Mouse (Mus musculus) liver, embryonic 11.5 days (tissue): ENCODE results near the gene Kif1b. TPM values are rescaled to one million over a fixed set of nuclear protein-coding genes. Genes with fewer than 3 reads are reported as not detected.

Experiments
- ATAC-seq: fragments of 200-750 bp; cut with Nextera tagmentation; replicated peaks from 2 replicates; pipeline ENCODE4 v1.8.0; 2017; ENCODE audit warnings: moderate number of reproducible peaks, mild to moderate bottlenecking, moderate TSS enrichment, moderate library complexity; ENCODE audit not compliant: low FRiP score
- DNase-seq: peaks from one replicate; pipeline ENCODE4 v3.0.0-alpha.2; 2017; ENCODE audit warnings: low spot score
- H3K27ac ChIP-seq: fragments of 300-500 bp; sonication (generic); 2 replicates; pipeline ENCODE4 v1.5.1; 2014; ENCODE audit warnings: mild to moderate bottlenecking, low read depth, low read length, control low read depth
- H3K27me3 ChIP-seq: fragments of 300-500 bp; sonication (generic); replicated peaks from 2 replicates; pipeline ENCODE4 v1.6.1; 2014; ENCODE audit warnings: low read length, mixed read lengths; ENCODE audit not compliant: control insufficient read depth, insufficient read depth
- H3K36me3 ChIP-seq: fragments of 300-500 bp; sonication (generic); 2 replicates; pipeline ENCODE4 v1.6.1; 2014; ENCODE audit warnings: mild to moderate bottlenecking, low read length, moderate library complexity, mixed read lengths; ENCODE audit not compliant: control insufficient read depth, insufficient read depth
- H3K4me1 ChIP-seq: fragments of 300-500 bp; sonication (generic); replicated peaks from 2 replicates; pipeline ENCODE4 v1.6.1; 2014; ENCODE audit warnings: low read length, mixed read lengths; ENCODE audit not compliant: control insufficient read depth, insufficient read depth
- H3K4me2 ChIP-seq: fragments of 300-500 bp; sonication (generic); 2 replicates; pipeline ENCODE4 v1.6.1; 2014; ENCODE audit warnings: mild to moderate bottlenecking, control low read depth, moderate library complexity
- H3K4me3 ChIP-seq: fragments of 300-500 bp; sonication (generic); 2 replicates; pipeline ENCODE4 v1.5.1; 2014; ENCODE audit warnings: low read depth, low read length, control low read depth
- H3K9ac ChIP-seq: fragments of 300-500 bp; sonication (generic); 2 replicates; pipeline ENCODE4 v1.6.1; 2014; ENCODE audit warnings: low read depth, low read length, control low read depth
- H3K9me3 ChIP-seq: fragments of 300-500 bp; sonication (generic); 2 replicates; pipeline ENCODE4 v1.6.1; 2016; ENCODE audit warnings: low read length, inconsistent platforms, mixed read lengths; ENCODE audit not compliant: control insufficient read depth
- WGBS: fragments of 180-500 bp; shearing (Covaris S2); extraction: QIAGEN DNeasy Blood & Tissue Kit; methylation state at CpG from one replicate; pipeline ENCODE4 v1.1.7; 2014; 5-methylcytosine and 5-hydroxymethylcytosine counted together
- polyA plus RNA-seq: library from polyadenylated mRNA; unstranded; fragments of >200 nt; fragmentation: Nextera tagmentation; extraction: Ambion mirVana; gene quantifications from 2 replicates; pipeline ENCODE4 v1.2.1, GENCODE M21; 2014

Kif1b gene
- polyA plus RNA-seq, 1 experiment from 2014 or later, result 14.8 TPM

DNA sequence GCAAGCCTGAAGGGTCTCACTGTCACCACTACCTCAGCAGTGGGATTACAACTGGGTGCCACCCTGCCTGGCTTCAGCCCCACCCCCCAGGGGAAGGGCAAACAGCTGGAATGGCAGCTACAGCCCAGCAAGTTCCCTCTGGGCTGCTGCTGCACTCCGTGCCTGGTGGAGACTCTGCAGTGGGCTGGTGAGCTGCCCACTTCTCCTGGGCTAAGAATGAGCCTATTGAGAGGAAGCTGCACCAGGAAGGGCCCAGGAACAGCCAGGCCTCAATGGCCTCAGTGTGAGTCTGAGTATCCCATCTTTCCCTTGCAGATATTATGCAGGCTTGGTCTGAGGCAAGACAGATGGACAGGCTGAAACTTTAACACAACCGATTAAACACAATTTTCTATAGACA, 30.6 kb upstream of the Kif1b start:
- DNase-seq (no peak), ATAC-seq (no peak)
- Histone ChIP-seq H3K27ac (no peak overlapping the region), H3K36me3 (peaks cover 35% of the 10 kb centered on the region), H3K9ac (no peak overlapping the region), H3K4me2 (no peak overlapping the region), H3K27me3 (no peaks in the 10 kb centered on the region), H3K4me3 (no peak overlapping the region), H3K4me1 (peaks cover 34% of the 10 kb centered on the region), H3K9me3 (no peaks in the 10 kb centered on the region)
- 71% methylated on average over 2 of the region's 2 CpGs for WGBS

DNA sequence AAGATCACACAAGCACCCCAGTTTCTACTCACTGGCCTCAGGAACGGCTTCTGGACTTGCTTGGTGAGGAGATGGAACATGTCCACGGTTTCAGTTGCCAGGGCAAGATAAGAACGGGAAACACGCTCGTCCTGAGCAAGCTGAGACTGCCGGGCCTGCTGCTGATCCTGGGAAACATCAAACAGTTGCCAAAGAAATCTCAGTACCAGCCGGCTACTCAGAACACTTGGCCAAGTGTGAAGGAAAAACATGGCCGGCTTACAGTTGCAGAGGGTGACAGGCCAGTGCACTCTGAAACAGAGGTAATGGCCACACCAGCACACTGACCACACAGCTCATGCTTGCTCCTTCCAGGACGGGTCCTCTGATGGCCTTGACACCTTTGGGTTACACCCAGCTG, 29.9 kb upstream of the Kif1b start:
- no peak overlapping the region for H3K27ac ChIP-seq
- no peak overlapping the region for H3K4me2 ChIP-seq
- no peaks in the 10 kb centered on the region for H3K27me3 ChIP-seq
- peaks cover 34% of the 10 kb centered on the region for H3K4me1 ChIP-seq
- WGBS, result 65% methylated on average over 9 of the region's 9 CpGs
- no peaks in the 10 kb centered on the region for H3K9me3 ChIP-seq
- H3K4me3 ChIP-seq, result no peak overlapping the region
- no peak for DNase-seq
- no peak overlapping the region for H3K9ac ChIP-seq
- ATAC-seq, result no peak
- H3K36me3 ChIP-seq, result peaks cover 40% of the 10 kb centered on the region

DNA sequence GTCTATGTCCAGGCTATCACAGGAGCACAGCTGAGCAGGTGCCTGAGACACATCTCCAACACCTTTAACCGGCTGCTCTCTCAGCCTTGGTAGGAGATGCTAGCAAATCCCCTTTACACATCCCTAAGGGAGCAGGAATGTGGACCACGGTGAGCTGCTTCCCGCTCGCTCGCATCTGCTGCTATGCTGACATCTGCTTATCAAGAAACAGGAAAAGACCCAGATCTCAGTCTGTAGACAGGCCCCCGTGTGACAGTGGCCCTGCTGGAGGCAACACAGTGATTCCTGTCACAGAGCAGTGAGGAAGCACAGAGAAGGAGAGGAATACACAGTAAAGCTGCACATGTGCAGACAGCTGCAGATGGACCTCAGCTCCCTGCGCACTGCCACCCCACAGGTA, 28.8 kb upstream of the Kif1b start:
- H3K9me3 ChIP-seq, result no peaks in the 10 kb centered on the region
- H3K4me3 ChIP-seq, result no peak overlapping the region
- no peak overlapping the region for H3K27ac ChIP-seq
- DNase-seq, result no peak
- H3K36me3 ChIP-seq, result peaks cover 41% of the 10 kb centered on the region
- no peak overlapping the region for H3K4me2 ChIP-seq
- 64% methylated on average over 7 of the region's 7 CpGs for WGBS
- no peaks in the 10 kb centered on the region for H3K27me3 ChIP-seq
- H3K4me1 ChIP-seq, result peaks cover 33% of the 10 kb centered on the region
- no peak overlapping the region for H3K9ac ChIP-seq
- no peak for ATAC-seq

GRCm38 (mm10) chr4:149334881-149335280, 27.4 kb upstream of the Kif1b start:
- Histone ChIP-seq H3K36me3 (peaks cover 55% of the 10 kb centered on the region), H3K9ac (no peak overlapping the region), H3K4me3 (no peak overlapping the region), H3K9me3 (no peaks in the 10 kb centered on the region), H3K27ac (no peak overlapping the region), H3K27me3 (no peaks in the 10 kb centered on the region), H3K4me2 (no peak overlapping the region), H3K4me1 (peaks cover 19% of the 10 kb centered on the region)
- 91% methylated on average over 11 of the region's 11 CpGs for WGBS
- no peak for ATAC-seq
- DNase-seq, result no peak

DNA sequence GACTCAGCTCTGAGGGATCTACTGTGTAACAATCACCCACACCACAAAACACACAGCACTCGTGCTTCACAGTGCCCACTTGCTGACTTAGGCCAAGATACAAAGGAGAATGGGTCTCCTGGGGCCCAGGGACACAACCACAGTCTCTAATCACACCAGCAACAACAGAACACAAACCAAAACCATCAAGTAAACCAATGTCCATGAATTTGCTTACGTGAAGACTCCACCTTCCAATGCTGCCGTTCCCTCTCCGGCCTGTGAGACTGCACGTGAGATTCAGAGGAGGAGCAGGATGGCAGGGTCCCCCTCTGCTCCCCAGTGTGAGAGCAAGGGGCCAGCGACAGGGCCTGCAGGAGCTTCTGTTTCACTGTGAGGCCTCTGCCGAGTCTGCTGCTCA, 25.2 kb upstream of the Kif1b start:
- Histone ChIP-seq H3K27ac (no peak overlapping the region), H3K4me2 (no peak overlapping the region), H3K9ac (no peak overlapping the region), H3K4me3 (no peak overlapping the region), H3K4me1 (0 out of 2 replicates have a peak, but pooled peaks cover 2% of the 10 kb centered on the region), H3K9me3 (no peaks in the 10 kb centered on the region), H3K27me3 (no peaks in the 10 kb centered on the region), H3K36me3 (peaks cover 63% of the 10 kb centered on the region)
- DNase-seq (no peak), ATAC-seq (no peak)
- 86% methylated on average over 7 of the region's 7 CpGs for WGBS

DNA sequence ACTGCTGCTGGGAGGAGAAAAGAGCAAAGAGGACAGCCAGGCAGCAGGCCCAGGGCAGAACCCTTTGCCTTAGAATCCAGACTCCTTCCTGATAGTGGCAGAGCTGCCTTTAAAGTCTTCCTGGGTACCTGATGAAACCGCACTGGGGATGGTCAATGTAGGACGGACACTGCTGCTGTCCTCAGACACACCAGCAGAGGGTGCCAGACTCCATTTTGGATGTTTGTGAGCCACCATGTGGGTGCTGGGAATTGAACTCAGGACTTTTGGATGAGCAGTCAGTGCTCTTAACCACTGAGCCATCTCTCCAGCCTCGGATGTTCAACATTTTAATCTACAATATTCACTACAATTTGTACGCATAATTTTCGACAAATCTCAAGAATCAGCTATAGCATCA, 23.0 kb upstream of the Kif1b start:
- no peak overlapping the region for H3K4me3 ChIP-seq
- H3K4me1 ChIP-seq, result no peaks in the 10 kb centered on the region
- H3K4me2 ChIP-seq, result no peak overlapping the region
- no peaks in the 10 kb centered on the region for H3K9me3 ChIP-seq
- peaks cover 52% of the 10 kb centered on the region for H3K36me3 ChIP-seq
- H3K9ac ChIP-seq, result no peak overlapping the region
- no peak for DNase-seq
- H3K27ac ChIP-seq, result no peak overlapping the region
- no peak for ATAC-seq
- H3K27me3 ChIP-seq, result no peaks in the 10 kb centered on the region
- WGBS, result 92% methylated on average over 5 of the region's 5 CpGs

- DNase-seq, result no peak
These were observed 21.2 kb upstream of the Kif1b start for GRCm38 (mm10) chr4:149328735-149329134.

DNA sequence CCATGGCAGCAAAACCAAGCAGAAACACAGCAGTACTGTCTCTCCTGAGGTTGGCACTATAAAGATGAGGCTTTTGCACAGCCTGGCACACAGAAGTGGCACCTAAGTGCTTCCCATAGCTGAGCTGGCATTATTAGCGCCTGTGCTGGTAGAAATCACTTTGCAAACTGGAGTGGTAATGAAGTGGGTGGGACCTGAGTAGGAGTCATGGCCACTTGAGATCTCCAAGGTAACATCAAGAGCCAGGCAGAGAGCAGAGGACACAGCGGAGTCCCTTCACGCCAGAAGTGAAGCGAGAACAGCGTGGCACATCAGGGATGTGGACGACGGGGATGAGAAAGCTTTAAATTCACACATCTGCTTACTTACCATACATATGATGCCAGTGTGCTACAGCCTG, 19.8 kb upstream of the Kif1b start:
- Histone ChIP-seq H3K27ac (no peak overlapping the region), H3K4me2 (no peak overlapping the region), H3K4me3 (no peak overlapping the region), H3K27me3 (no peaks in the 10 kb centered on the region), H3K9me3 (no peaks in the 10 kb centered on the region), H3K4me1 (no peaks in the 10 kb centered on the region; the same call in 1 of the 2 replicates), H3K9ac (no peak overlapping the region), H3K36me3 (peaks cover 29% of the 10 kb centered on the region)
- DNase-seq (no peak), ATAC-seq (no peak)
- WGBS, result 96% methylated on average over 7 of the region's 7 CpGs

More at GRCm38 (mm10) chr4:149328735-149329134, 21.2 kb upstream of the Kif1b start:
- no peak overlapping the region for H3K27ac ChIP-seq
- 89% methylated on average over 4 of the region's 4 CpGs for WGBS
- peaks cover 38% of the 10 kb centered on the region for H3K36me3 ChIP-seq
- H3K9ac ChIP-seq, result no peak overlapping the region
- H3K27me3 ChIP-seq, result no peaks in the 10 kb centered on the region
- H3K4me1 ChIP-seq, result no peaks in the 10 kb centered on the region
- no peak overlapping the region for H3K4me3 ChIP-seq
- H3K4me2 ChIP-seq, result no peak overlapping the region
- ATAC-seq, result no peak
- no peaks in the 10 kb centered on the region for H3K9me3 ChIP-seq

GRCm38 (mm10) chr4:149325411-149326162, 18.1 kb upstream of the Kif1b start:
- Histone ChIP-seq H3K36me3 (peaks cover 16% of the 10 kb centered on the region), H3K27ac (no peak overlapping the region), H3K4me2 (no peak overlapping the region), H3K4me1 (no peaks in the 10 kb centered on the region; the same call in 1 of the 2 replicates), H3K27me3 (no peaks in the 10 kb centered on the region), H3K9ac (no peak overlapping the region), H3K4me3 (no peak overlapping the region), H3K9me3 (no peaks in the 10 kb centered on the region)
- ATAC-seq (no peak), DNase-seq (no peak)
- 91% methylated on average over 10 of the region's 10 CpGs for WGBS
